In the genomic region with DNA sequence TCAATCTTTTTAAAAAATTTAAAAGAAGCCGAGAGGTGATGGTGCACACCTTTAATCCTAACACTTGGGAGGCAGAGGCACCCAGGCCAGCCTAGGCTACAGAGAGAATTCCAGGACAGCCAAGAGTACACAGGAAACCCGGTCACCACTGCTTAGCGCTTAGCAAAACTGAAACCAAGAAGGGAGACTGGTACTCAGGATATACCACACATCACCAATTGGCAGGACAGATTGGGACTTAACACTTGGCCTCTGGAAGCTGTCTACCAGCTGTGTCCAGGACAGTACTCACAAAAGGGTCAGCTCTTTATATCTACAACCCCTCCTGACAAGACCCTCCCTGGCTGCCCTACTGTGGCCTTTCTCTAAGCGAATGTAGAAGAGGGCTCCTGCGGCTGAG, we compare ENCODE assay signal across 8 mouse cellular contexts. TPM values are rescaled to one million over a fixed set of nuclear protein-coding genes. Genes with fewer than 3 reads are reported as not detected.
DNase-seq lines count a peak whose midpoint lies in the region; ATAC-seq lines count a peak whose summit lies in the region.

No protein-coding gene starts in this region.

- DNase-seq in heart, adult 18-20 months, result no peak
- peak; percentile 40 for DNase-seq in MN1 (ENCODE audit: low spot score)
- DNase-seq in urinary bladder, adult 18-20 months (ENCODE audit: low spot score in 2 of 2), result no peak
- DNase-seq in gastrocnemius, postnatal 10 days, result no peak
- DNase-seq in layer of hippocampus, adult 9-10 months (ENCODE audit: low spot score), result no peak

- peak overlapping the region; percentile 95 for H3K4me3 ChIP-seq in heart, embryonic 13.5 days
- H3K4me3 ChIP-seq in hindbrain, embryonic 15.5 days, result peak overlapping the region; percentile 89
- peak overlapping the region; percentile 83 for H3K4me3 ChIP-seq in midbrain, embryonic 12.5 days

- H3K4me2 ChIP-seq in heart, embryonic 13.5 days, result peak overlapping the region; percentile 99
- H3K4me2 ChIP-seq in hindbrain, embryonic 15.5 days, result peak overlapping the region; percentile 96
- H3K4me2 ChIP-seq in midbrain, embryonic 12.5 days (replicated peaks), result peak overlapping the region; percentile 89

- no peaks in the 10 kb centered on the region for H3K27me3 ChIP-seq in heart, embryonic 13.5 days (replicated peaks)
- H3K27me3 ChIP-seq in hindbrain, embryonic 15.5 days, result no peaks in the 10 kb centered on the region
- peaks cover 12% of the 10 kb centered on the region for H3K27me3 ChIP-seq in midbrain, embryonic 12.5 days

- peak overlapping the region; percentile 37 for H3K27ac ChIP-seq in heart, embryonic 13.5 days (replicated peaks)
- peak overlapping the region; percentile 57; the same call in 1 of the 2 replicates for H3K27ac ChIP-seq in hindbrain, embryonic 15.5 days (replicated peaks)
- H3K27ac ChIP-seq in midbrain, embryonic 12.5 days (replicated peaks), result peak overlapping the region; percentile 25

- no peaks in the 10 kb centered on the region for H3K9me3 ChIP-seq in heart, embryonic 13.5 days
- no peaks in the 10 kb centered on the region for H3K9me3 ChIP-seq in hindbrain, embryonic 15.5 days
- H3K9me3 ChIP-seq in midbrain, embryonic 12.5 days, result no peaks in the 10 kb centered on the region

- H3K4me1 ChIP-seq in heart, embryonic 13.5 days, result peaks cover 43% of the 10 kb centered on the region
- peaks cover 30% of the 10 kb centered on the region for H3K4me1 ChIP-seq in hindbrain, embryonic 15.5 days (replicated peaks)
- H3K4me1 ChIP-seq in midbrain, embryonic 12.5 days, result peaks cover 41% of the 10 kb centered on the region

- no peak for ATAC-seq in heart, embryonic 13.5 days (ENCODE audit: extremely low read depth, insufficient number of reproducible peaks, low FRiP score, low TSS enrichment)
- ATAC-seq in hindbrain, embryonic 15.5 days (ENCODE audit: low FRiP score, low read depth), result no peak
- no peak for ATAC-seq in midbrain, embryonic 12.5 days (ENCODE audit: low FRiP score, low read depth)

- WGBS in heart, embryonic 13.5 days, result 21% methylated on average over 5 of the region's 5 CpGs
- WGBS in hindbrain, embryonic 15.5 days, result 25% methylated on average over 5 of the region's 5 CpGs
- WGBS in midbrain, embryonic 12.5 days, result 22% methylated on average over 5 of the region's 5 CpGs

- H3K36me3 ChIP-seq in heart, embryonic 13.5 days, result peaks cover 14% of the 10 kb centered on the region
- 0 out of 2 replicates have a peak, but pooled peaks cover 4% of the 10 kb centered on the region for H3K36me3 ChIP-seq in hindbrain, embryonic 15.5 days
- 0 out of 2 replicates have a peak, but pooled peaks cover 8% of the 10 kb centered on the region for H3K36me3 ChIP-seq in midbrain, embryonic 12.5 days

- H3K9ac ChIP-seq in heart, embryonic 13.5 days, result peak overlapping the region; percentile 78
- H3K9ac ChIP-seq in hindbrain, embryonic 15.5 days, result peak overlapping the region; percentile 32
- H3K9ac ChIP-seq in midbrain, embryonic 12.5 days (replicated peaks), result peak overlapping the region; percentile 35; the same call in 1 of the 2 replicates

RNA-seq across cellular contexts. Expression of a gene that starts 1.4 kb away (rescaled TPM):
- polyA plus RNA-seq in heart, embryonic 13.5 days (2015; fragmentation: Nextera tagmentation; extraction: Ambion mirVana), result 8.6 and 10.4 TPM in 2 replicates
- total RNA-seq in heart, adult 18-20 months (2021), result 10 to 100 TPM; 45.5 to 46.2 TPM
- 13.3 and 15.0 TPM in 2 replicates for polyA plus RNA-seq in hindbrain, embryonic 15.5 days (2015; fragmentation: Nextera tagmentation; extraction: Ambion mirVana)
- 14.5 and 14.9 TPM in 2 replicates for polyA plus RNA-seq in midbrain, embryonic 12.5 days (2016; fragmentation: Nextera tagmentation; extraction: Ambion mirVana)
- 10 to 100 TPM; 16.0 to 19.9 TPM for total RNA-seq in gastrocnemius, postnatal 10 days (2021)
